ENCODE assay signal across 8 mouse cellular contexts in genomic region chr19:46762992-46763342, GRCm38 (mm10). TPM values are rescaled to one million over a fixed set of nuclear protein-coding genes. Genes with fewer than 3 reads are reported as not detected.
DNase-seq lines count a peak whose midpoint lies in the region; ATAC-seq and TF ChIP-seq lines count a peak whose summit lies in the region.

No protein-coding gene starts in this region.

- WGBS in heart, embryonic 12.5 days = under 1% methylated on average over 19 of the region's 19 CpGs
- under 1% methylated on average over 19 of the region's 19 CpGs for WGBS in hindbrain, embryonic 14.5 days
- WGBS in midbrain, embryonic 10.5 days = under 1% methylated on average over 19 of the region's 19 CpGs

- H3K9me3 ChIP-seq in heart, embryonic 12.5 days (replicated peaks) = no peaks in the 10 kb centered on the region
- no peaks in the 10 kb centered on the region for H3K9me3 ChIP-seq in hindbrain, embryonic 14.5 days (ENCODE audit: control insufficient read depth, low read length)
- H3K9me3 ChIP-seq in midbrain, embryonic 10.5 days (replicated peaks) = no peaks in the 10 kb centered on the region

- TF ChIP-seq POLR2A in cortical plate, adult 2 months (IDR thresholded peaks at IDR 0.05; ENCODE audit: extremely low read depth, insufficient read depth, low read length) = no peak

- no peak overlapping the region for H3K27ac ChIP-seq in heart, embryonic 12.5 days (ENCODE audit: poor library complexity, severe bottlenecking)
- no peak overlapping the region; the same call in 1 of the 2 replicates for H3K27ac ChIP-seq in cortical plate, adult 2 months (ENCODE audit: insufficient read depth, low read length)
- no peak overlapping the region for H3K27ac ChIP-seq in hindbrain, embryonic 14.5 days
- H3K27ac ChIP-seq in midbrain, embryonic 10.5 days (replicated peaks) = no peak overlapping the region; the same call in 1 of the 2 replicates

- no peaks in the 10 kb centered on the region; the same call in 1 of the 2 replicates for H3K27me3 ChIP-seq in heart, embryonic 12.5 days (replicated peaks)
- H3K27me3 ChIP-seq in hindbrain, embryonic 14.5 days (ENCODE audit: control insufficient read depth, insufficient read depth, low read length) = peaks cover 7% of the 10 kb centered on the region; the same call in 1 of the 2 replicates
- peaks cover 31% of the 10 kb centered on the region for H3K27me3 ChIP-seq in midbrain, embryonic 10.5 days (ENCODE audit: low read depth, poor library complexity, severe bottlenecking)

- peak overlapping the region; percentile 91 for H3K4me3 ChIP-seq in heart, embryonic 12.5 days
- H3K4me3 ChIP-seq in cortical plate, adult 2 months (ENCODE audit: insufficient read depth, low read length) = peak overlapping the region; percentile 98
- H3K4me3 ChIP-seq in hindbrain, embryonic 14.5 days (replicated peaks; ENCODE audit: low read length) = peak overlapping the region; percentile 84
- H3K4me3 ChIP-seq in midbrain, embryonic 10.5 days = peak overlapping the region; percentile 81

- ATAC-seq in heart, embryonic 12.5 days (ENCODE audit: insufficient number of reproducible peaks, low FRiP score) = no peak
- no peak for ATAC-seq in hindbrain, embryonic 14.5 days (ENCODE audit: low FRiP score)
- ATAC-seq in inflammation-experienced regulatory T-cells, adult 6 months = no peak

- H3K4me1 ChIP-seq in heart, embryonic 12.5 days (replicated peaks) = peaks cover 20% of the 10 kb centered on the region
- no peaks in the 10 kb centered on the region for H3K4me1 ChIP-seq in cortical plate, adult 2 months (ENCODE audit: control insufficient read depth, insufficient read depth, low read length)
- peaks cover 41% of the 10 kb centered on the region for H3K4me1 ChIP-seq in hindbrain, embryonic 14.5 days (replicated peaks; ENCODE audit: control insufficient read depth, insufficient read depth, low read length)
- peaks cover 49% of the 10 kb centered on the region for H3K4me1 ChIP-seq in midbrain, embryonic 10.5 days

- TF ChIP-seq CTCF in cortical plate, adult 2 months (IDR thresholded peaks at IDR 0.05; ENCODE audit: extremely low read depth, insufficient read depth, low read length) = no peak

- H3K4me2 ChIP-seq in heart, embryonic 12.5 days = peak overlapping the region; percentile 91
- H3K4me2 ChIP-seq in hindbrain, embryonic 14.5 days (replicated peaks) = peak overlapping the region; percentile 99

- intact Hi-C loops in heart, postnatal 25 days (cut with DNase I) = no loop called here

- no peak for DNase-seq in heart, postnatal 25 days (ENCODE audit: low spot score)
- DNase-seq in B cell, adult 2 months = peak; percentile 11 to 15
- DNase-seq in hindbrain, embryonic 14.5 days (ENCODE audit: low spot score) = peak; percentile 48
- DNase-seq in midbrain, embryonic 10.5 days (ENCODE audit: low spot score) = no peak
- DNase-seq in gastrocnemius, adult 18-20 months (ENCODE audit: low spot score) = no peak

- H3K36me3 ChIP-seq in heart, embryonic 12.5 days = no peaks in the 10 kb centered on the region
- H3K36me3 ChIP-seq in hindbrain, embryonic 14.5 days (replicated peaks; ENCODE audit: control insufficient read depth, insufficient read depth) = no peaks in the 10 kb centered on the region
- H3K36me3 ChIP-seq in midbrain, embryonic 10.5 days = no peaks in the 10 kb centered on the region

- H3K9ac ChIP-seq in heart, embryonic 12.5 days = peak overlapping the region; percentile 87
- H3K9ac ChIP-seq in hindbrain, embryonic 14.5 days = peak overlapping the region; percentile 79

RNA-seq across cellular contexts. Expression of gene Cnnm2, which starts 1.6 kb away (rescaled TPM):
- polyA plus RNA-seq in heart, embryonic 12.5 days (2016; fragmentation: Nextera tagmentation; extraction: Ambion mirVana) = 3.9 and 4.0 TPM in 2 replicates
- 1 to 10 TPM; 4.6 to 7.8 TPM for total RNA-seq in heart, postnatal 25 days (2021)
- polyA plus RNA-seq in cortical plate, adult 2 months (2012; rRNA removed) = 27.5 and 28.9 TPM in 2 replicates
- polyA plus RNA-seq in hindbrain, embryonic 14.5 days (2014; fragmentation: Nextera tagmentation; extraction: Ambion mirVana) = 9.3 and 10.8 TPM in 2 replicates
- 2.7 TPM in 2 replicates for polyA plus RNA-seq in midbrain, embryonic 10.5 days (2016; fragmentation: Nextera tagmentation; extraction: Ambion mirVana)
- polyA plus RNA-seq in inflammation-experienced regulatory T-cells, adult 6 months (2017; shearing (Covaris generic)) = 1 to 10 TPM in 1 of 3 experiments, under 1 TPM in 2; 0.36 to 1.2 (median 0.44) TPM
- total RNA-seq in gastrocnemius, adult 18-20 months (2021) = 1 to 10 TPM; 3.2 TPM

RNA-seq across cellular contexts. Expression of gene As3mt, which starts 55.7 kb away (rescaled TPM):
- 50.3 and 51.3 TPM in 2 replicates for polyA plus RNA-seq in heart, embryonic 12.5 days (2016; fragmentation: Nextera tagmentation; extraction: Ambion mirVana)
- total RNA-seq in heart, postnatal 25 days (2021) = 10 to 100 TPM; 93.3 to 97.2 TPM
- polyA plus RNA-seq in cortical plate, adult 2 months (2012; rRNA removed) = 15.5 and 15.8 TPM in 2 replicates
- 38.6 and 40.1 TPM in 2 replicates for polyA plus RNA-seq in hindbrain, embryonic 14.5 days (2014; fragmentation: Nextera tagmentation; extraction: Ambion mirVana)
- polyA plus RNA-seq in midbrain, embryonic 10.5 days (2016; fragmentation: Nextera tagmentation; extraction: Ambion mirVana) = 30.0 and 32.4 TPM in 2 replicates
- 10 to 100 TPM in 2 of 3 experiments, 1 to 10 TPM in 1; 2.8 to 12.8 (median 12.7) TPM for polyA plus RNA-seq in inflammation-experienced regulatory T-cells, adult 6 months (2017; shearing (Covaris generic))
- total RNA-seq in gastrocnemius, adult 18-20 months (2021) = 10 to 100 TPM; 89.3 to 93.6 TPM

Comparison
In these comparisons a context has a peak if more than half of its experiments do, and no peak if none do; other contexts are left out.
1. DNase-seq: peak in B cell, adult 2 months (2 of 2) and hindbrain, embryonic 14.5 days (single experiment); none in heart, postnatal 25 days (single experiment), midbrain, embryonic 10.5 days (single experiment) and gastrocnemius, adult 18-20 months (single experiment).
2. Peak in every context shown above with its lines, with median percentiles within 50 percentile points of each other: H3K4me3 ChIP-seq.